Mouse (Mus musculus): ENCODE results near the gene Rab36.

GRCm38 (mm10) chr10:74990584-74991322 lies 46.1 kb upstream of the Rab36 start:
- TF ChIP-seq CTCF (IDR thresholded peaks at IDR 0.05; ENCODE audit: extremely low read depth, insufficient read depth, low read length) (no peak), POLR2A (IDR thresholded peaks at IDR 0.05; ENCODE audit: extremely low read depth, insufficient read depth, low read length) (no peak)

Data from cortical plate, adult 2 months (tissue).